Mouse (Mus musculus): ENCODE results near the gene Olfr692.

The Olfr692 gene

DNA sequence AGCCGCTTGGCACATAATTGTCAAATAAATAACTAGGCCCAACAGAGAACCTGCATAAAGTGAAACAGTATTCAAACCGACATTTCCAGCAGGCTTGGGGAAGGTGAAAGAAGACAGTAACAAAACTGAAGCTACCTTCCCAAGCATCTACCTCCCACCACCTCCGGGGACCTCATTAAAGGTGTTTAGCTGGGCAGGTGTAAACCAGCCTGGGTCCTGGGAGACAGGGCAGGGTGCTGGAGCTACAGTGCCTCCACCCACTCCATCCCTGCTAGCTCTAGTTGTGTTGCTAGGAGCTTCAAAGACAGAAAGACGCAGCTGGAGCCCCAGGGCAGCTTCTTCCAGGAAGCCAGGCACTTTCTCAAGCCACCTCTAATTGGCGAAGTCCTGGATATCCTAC is 36.2 kb downstream of the Olfr692 start, which contains the start of gene Cnga4:
Gene Cnga4 (plus strand): TSS at position 301 of the 400 bp plus-strand sequence.
- no peak for DNase-seq (ENCODE audit: extremely low spot score)

DNA sequence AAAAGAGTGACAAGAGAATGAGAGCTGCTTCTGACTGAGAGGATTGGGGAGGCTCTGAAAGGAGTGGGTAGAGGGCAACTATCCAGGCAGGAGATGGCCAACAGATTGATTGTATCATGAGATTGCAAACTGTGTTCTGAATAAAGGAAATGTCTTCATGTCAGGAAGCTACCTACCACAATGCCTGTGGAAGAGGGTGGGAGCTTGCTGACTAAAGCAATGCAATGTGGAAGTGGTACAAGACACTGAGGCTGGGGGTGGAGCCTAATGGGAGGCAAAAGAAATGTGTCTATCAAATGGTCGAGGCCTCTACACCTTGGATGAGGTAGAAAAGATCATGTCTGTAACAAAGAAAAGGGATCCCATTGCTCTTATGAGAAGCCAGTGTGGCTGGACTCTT is 38.3 kb downstream of the Olfr692 start:
- DNase-seq (ENCODE audit: extremely low spot score): no peak

DNA sequence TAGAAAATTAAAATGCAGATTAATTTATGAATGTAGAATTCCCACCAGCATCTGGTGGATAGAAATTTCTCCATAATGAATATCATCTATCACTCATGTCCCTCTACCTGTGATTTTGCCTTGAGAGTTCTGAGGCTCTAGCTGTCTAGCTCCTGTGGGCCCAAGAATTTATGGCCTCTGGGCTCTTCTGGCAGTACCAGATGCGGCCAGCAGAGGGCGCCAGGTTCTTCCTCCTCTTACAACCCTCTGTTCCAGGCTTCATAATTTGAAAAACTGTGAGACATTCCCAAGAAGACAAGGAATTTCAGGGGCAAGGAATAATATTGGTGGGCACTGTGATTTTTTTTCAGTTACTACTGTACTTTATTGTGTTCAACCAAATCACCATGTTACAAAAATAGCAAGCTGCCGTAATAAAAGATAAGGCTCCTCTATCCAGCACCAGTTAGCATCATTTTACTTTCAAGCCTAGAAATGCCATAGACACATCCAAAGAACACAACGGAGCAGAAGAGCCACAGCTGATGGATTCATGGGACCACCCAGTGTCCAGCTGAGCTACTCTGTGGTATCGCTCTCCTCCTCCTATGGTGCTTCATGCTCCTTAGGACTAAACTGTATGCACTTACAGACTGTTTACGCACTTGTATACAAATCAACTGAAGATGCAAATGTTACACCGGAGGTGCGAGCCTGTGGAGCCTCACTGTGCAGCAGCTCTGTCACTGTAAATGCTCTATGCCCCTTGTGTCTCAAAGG is 44.0 kb downstream of the Olfr692 start:
- peak; percentile 66 for DNase-seq (ENCODE audit: extremely low spot score)

DNA sequence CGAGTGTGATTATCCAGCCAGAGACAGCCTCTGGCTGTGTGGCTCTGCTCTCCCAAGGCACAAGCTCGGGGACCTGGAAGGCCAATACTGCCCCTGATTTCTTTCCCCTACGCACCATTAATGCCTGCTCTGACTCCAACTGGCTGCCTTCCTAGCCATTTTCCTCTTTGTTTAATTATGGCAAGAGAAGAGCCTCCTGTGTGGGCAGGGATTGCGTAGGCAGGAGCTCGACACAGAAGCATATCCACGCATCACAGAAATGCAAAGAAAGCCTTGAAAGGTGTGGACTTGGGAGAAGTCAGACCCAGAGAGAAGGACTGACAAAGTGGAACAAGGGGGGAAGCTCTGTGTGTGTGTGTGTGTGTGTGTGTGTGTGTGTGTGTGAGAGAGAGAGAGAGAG is 46.4 kb downstream of the Olfr692 start:
- no peak for DNase-seq (ENCODE audit: extremely low spot score)

DNA sequence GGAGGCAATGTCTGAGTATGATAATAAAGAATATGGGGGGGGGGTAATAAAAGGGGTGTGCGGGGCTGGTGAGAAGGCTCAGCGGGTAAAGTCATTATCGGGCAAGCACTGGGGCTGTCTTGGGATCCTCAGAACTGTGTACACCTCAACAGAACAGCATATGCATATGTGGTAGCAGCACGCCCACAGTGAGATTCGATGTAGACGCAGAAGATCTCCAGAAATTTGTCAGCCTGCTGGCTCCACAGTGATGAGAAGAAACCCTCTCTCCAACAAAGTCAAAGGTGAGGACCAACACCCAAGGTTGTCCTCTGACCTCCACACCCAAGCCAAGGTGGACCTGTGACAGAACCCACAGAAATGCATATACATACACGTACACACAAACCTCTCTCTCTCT is 48.5 kb downstream of the Olfr692 start:
- DNase-seq (ENCODE audit: extremely low spot score): no peak

DNA sequence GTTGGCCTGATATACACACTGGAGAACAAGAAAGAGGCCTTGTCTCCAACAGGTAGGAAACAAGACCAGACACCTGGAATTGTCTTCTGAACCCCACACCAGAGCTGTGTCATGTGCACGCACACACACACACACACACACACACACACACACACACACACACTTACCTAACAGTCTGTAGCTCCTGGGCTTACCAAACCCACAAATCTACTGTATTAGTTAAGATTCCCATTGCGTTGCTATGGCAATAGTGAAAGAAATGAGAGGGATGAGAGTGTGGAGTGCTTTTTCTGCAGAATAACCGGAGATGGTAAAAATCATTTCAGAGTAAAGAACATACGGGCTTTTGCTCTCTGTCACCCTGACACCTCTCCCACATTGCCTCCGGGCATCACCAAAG is 50.1 kb downstream of the Olfr692 start:
- no peak for DNase-seq (ENCODE audit: extremely low spot score)

Data from embryo, embryonic 9.5 days (tissue).